Comparison of ENCODE assay signal across 8 mouse cellular contexts in the genomic region with DNA sequence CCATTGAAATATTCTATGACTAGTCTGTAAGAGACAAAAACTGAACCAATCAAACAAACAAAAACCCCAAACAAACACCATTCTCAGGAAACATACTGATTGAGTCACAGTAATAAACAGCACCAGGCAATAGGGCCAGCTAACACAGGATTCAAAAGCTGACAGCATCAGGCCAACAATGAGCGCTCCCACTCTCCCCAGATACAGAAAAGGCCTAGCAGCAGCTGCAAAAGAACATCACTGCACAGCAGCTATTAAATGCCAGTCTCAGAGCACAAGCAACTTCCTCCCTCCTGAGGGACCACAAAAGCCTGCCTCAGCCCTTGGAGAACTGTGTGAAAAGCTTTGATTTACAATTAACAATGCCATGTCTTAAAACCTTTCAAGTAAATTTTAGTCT.
DNase-seq lines count a peak whose midpoint lies in the region; ATAC-seq and TF ChIP-seq lines count a peak whose summit lies in the region.

No protein-coding gene starts in this region.

- no peak for TF ChIP-seq EP300 in heart, adult 2 months (IDR thresholded peaks at IDR 0.05; ENCODE audit: insufficient read depth, low read depth, low read length)

- 44% methylated on average over 1 of the region's 1 CpGs for WGBS in heart, adult 2 months
- 4% methylated on average over 1 of the region's 1 CpGs for WGBS in neural tube, embryonic 15.5 days

- H3K27ac ChIP-seq in heart, adult 2 months = peak overlapping the region; percentile 39
- H3K27ac ChIP-seq in neural tube, embryonic 15.5 days (replicated peaks) = peak overlapping the region; percentile 73

- H3K79me2 ChIP-seq in heart, adult 2 months (replicated peaks; ENCODE audit: control insufficient read depth, insufficient read depth, low read length) = no peaks in the 10 kb centered on the region

- no peak for TF ChIP-seq CTCF in heart, adult 2 months (IDR thresholded peaks at IDR 0.05)

- no peaks in the 10 kb centered on the region for H3K27me3 ChIP-seq in heart, adult 2 months (ENCODE audit: control insufficient read depth, insufficient read depth, low read length)
- no peaks in the 10 kb centered on the region for H3K27me3 ChIP-seq in neural tube, embryonic 15.5 days (replicated peaks)

- H3K4me2 ChIP-seq in neural tube, embryonic 15.5 days = no peak overlapping the region

- TF ChIP-seq POLR2A in heart, adult 2 months (IDR thresholded peaks at IDR 0.05; ENCODE audit: insufficient read depth, low read depth, low read length) = no peak

- ATAC-seq in frontal cortex, adult (ENCODE audit: low TSS enrichment) = no peak
- ATAC-seq in neural tube, embryonic 15.5 days (ENCODE audit: low FRiP score) = 0 out of 2 replicates have a peak, but pooled peaks have one; percentile 34

- peak; percentile 13 to 23 for DNase-seq in frontal cortex, postnatal 36 days (ENCODE audit: low spot score in 2 of 2)
- DNase-seq in NIH3T3 (ENCODE audit: low read depth) = peak; percentile 15
- peak; percentile 23 to 28 for DNase-seq in heart, adult 2 months
- DNase-seq in left cerebral cortex, postnatal 10 days (ENCODE audit: extremely low spot score in 1 of 2, low spot score in 2 of 2) = peak; percentile 12 to 25
- DNase-seq in ovary, postnatal 36 days (ENCODE audit: low spot score) = no peak
- DNase-seq in cerebellum, postnatal 36 days = no peak

- H3K36me3 ChIP-seq in heart, adult 2 months (ENCODE audit: control insufficient read depth, insufficient read depth, low read length) = peaks cover 8% of the 10 kb centered on the region
- no peaks in the 10 kb centered on the region for H3K36me3 ChIP-seq in neural tube, embryonic 15.5 days

- no peaks in the 10 kb centered on the region for H3K9me3 ChIP-seq in neural tube, embryonic 15.5 days (replicated peaks)

- H3K4me1 ChIP-seq in heart, adult 2 months (ENCODE audit: control insufficient read depth, insufficient read depth, low read length) = peaks cover 6% of the 10 kb centered on the region
- peaks cover 30% of the 10 kb centered on the region for H3K4me1 ChIP-seq in neural tube, embryonic 15.5 days

- intact Hi-C loops in heart, adult 2 months (cut with DNase I) = loop anchor here (5.0 kb wide), 3 partner anchors 35 to 80 kb away; no protein-coding TSS in a partner anchor
- intact Hi-C loops in left cerebral cortex, postnatal 10 days (cut with DNase I) = no loop called here

- no peak overlapping the region for H3K4me3 ChIP-seq in heart, adult 2 months
- H3K4me3 ChIP-seq in neural tube, embryonic 15.5 days (replicated peaks) = no peak overlapping the region

- no peak overlapping the region for H3K9ac ChIP-seq in heart, adult 2 months (ENCODE audit: low read depth, low read length)
- H3K9ac ChIP-seq in neural tube, embryonic 15.5 days (replicated peaks) = no peak overlapping the region

Comparison
In these comparisons a context has a peak if more than half of its experiments do, and no peak if none do; other contexts are left out.
1. DNase-seq: peak in frontal cortex, postnatal 36 days (2 of 2), NIH3T3 (single experiment), heart, adult 2 months (2 of 2) and left cerebral cortex, postnatal 10 days (2 of 2); none in ovary, postnatal 36 days (single experiment) and cerebellum, postnatal 36 days (0 of 2).